Mouse (Mus musculus): Measurements from ENCODE around the gene Gm10490.

- no peak for TF ChIP-seq CTCF (conservative IDR thresholded peaks at IDR 0.05; ENCODE audit: insufficient read depth, insufficient read length, low read depth, low read length)
- TF ChIP-seq POLR2A (IDR thresholded peaks at IDR 0.05; ENCODE audit: low read depth, low read length): no peak
Observed at GRCm38 (mm10) chrX:7865786-7866185, 43.6 kb upstream of the Gm10490 start.
